Mouse (Mus musculus) embryonic fibroblast, embryonic 13.5 days (primary cell): Measurements from ENCODE around the gene Stfa2l1.

Experiments
- CTCF ChIP-seq: IDR thresholded peaks from 2 replicates; pipeline ENCODE4 v1.5.1; 2011; ENCODE audit warnings: mild to moderate bottlenecking, control low read depth, low read length, moderate library complexity, borderline replicate concordance; ENCODE audit not compliant: insufficient read depth
- POLR2A ChIP-seq: IDR thresholded peaks from 2 replicates; pipeline ENCODE4 v1.6.1; 2011; ENCODE audit warnings: low read depth, mild to moderate bottlenecking, control low read depth, low read length, moderate library complexity

GRCm38 (mm10) chr16:36203846-36204245 lies 47.2 kb downstream of the Stfa2l1 start:
- no peak for TF ChIP-seq CTCF
- TF ChIP-seq POLR2A: no peak
